Mouse (Mus musculus) brain, embryonic 18.5 days (tissue): ENCODE data around the gene Efcab2.

Source experiments
- DNase-seq: peaks from one replicate; pipeline ENCODE4 v3.0.0-alpha.2; 2012; ENCODE audit warnings: low read depth, low spot score

Efcab2 gene

GRCm38 (mm10) chr1:178405951-178406711, at the start of gene Efcab2:
TSS of gene Efcab2 (plus strand) at chr1:178406085.
- DNase-seq = peak; percentile 83

GRCm38 (mm10) chr1:178357776-178358710, 47.8 kb upstream of the Efcab2 start:
- no peak for DNase-seq

DNA sequence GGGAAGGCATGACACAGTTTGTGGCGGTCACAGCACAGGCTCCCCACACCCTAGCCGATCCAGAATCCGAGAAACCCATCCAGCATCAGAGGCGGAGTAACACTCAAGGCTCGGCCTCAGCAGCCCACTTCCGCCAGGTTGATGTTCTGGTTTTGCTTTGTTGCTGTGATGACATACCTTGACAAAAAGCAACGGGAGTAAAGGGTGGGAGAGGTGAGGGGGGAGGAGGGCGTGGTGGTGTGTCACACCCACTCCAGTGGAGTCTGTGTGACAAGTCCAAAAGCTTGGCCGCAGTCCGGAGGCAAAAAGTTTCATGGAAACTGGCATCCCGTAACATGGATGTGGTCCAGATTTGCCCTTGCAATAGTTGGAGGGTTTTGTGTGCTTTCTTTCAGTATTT, 45.6 kb upstream of the Efcab2 start:
- no peak for DNase-seq

DNA sequence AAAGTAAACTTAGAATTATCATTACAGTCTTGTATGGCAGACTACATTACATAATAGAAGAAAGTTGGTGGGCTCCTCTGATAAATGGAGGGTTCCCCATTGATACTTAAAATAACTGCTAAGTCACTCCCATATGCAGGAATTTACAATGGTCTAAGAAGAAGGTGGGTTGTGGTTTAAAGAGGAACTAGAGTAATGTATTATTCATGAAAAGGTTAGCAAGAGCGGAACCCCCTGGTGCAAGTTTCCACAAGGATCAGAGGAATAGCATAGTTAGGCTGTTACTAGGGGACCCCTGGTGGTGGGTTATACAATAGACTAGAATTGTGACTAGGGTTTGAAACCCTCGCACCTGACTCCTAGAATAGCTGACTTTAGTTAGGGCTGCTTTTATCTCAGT, 45.2 kb upstream of the Efcab2 start:
- no peak for DNase-seq

- DNase-seq = no peak
Observed at GRCm38 (mm10) chr1:178365171-178365570, 40.7 kb upstream of the Efcab2 start.

- DNase-seq = no peak
Observed at GRCm38 (mm10) chr1:178368121-178368520, 37.8 kb upstream of the Efcab2 start.

DNA sequence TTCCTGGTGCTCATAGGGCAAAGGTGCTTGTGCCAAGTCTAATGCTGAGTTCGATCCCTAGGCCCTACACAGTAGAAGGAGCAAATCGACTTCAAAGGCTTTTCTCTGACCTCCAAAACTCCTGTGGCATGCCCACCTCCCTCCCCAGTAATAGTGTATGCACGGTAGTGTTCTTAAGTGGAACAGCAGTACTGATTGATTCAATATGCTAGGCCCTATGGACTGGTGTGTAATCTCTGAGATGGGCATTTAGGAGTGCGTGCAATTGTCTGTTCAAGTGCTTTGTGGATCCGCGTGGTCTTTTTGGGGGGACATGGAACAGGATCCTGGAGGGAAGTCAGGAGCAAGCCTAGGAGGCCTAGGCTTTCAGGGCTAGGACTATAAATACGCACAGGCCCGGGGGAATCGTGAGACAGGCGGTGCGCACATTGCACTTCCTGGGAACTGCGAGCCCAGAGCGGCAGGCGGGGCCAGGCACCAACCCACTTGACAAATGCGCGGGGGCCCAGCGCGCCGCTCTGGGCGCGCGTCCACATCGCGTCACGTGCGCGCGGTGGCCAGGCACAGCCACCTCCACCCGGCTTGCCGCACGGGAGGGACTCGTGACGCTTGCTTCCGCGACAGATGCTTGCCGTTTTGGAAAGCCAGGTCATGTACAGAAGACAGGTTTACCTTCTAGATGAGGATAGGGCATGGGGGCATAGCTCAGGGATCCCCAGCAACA, 37.2 kb upstream of the Efcab2 start:
- peak; percentile 72 for DNase-seq

- no peak for DNase-seq
Observed at GRCm38 (mm10) chr1:178369272-178369651, 36.6 kb upstream of the Efcab2 start.

GRCm38 (mm10) chr1:178372681-178373080, 33.2 kb upstream of the Efcab2 start:
- DNase-seq = no peak

- DNase-seq = no peak
Observed at GRCm38 (mm10) chr1:178375381-178375780, 30.5 kb upstream of the Efcab2 start.

DNA sequence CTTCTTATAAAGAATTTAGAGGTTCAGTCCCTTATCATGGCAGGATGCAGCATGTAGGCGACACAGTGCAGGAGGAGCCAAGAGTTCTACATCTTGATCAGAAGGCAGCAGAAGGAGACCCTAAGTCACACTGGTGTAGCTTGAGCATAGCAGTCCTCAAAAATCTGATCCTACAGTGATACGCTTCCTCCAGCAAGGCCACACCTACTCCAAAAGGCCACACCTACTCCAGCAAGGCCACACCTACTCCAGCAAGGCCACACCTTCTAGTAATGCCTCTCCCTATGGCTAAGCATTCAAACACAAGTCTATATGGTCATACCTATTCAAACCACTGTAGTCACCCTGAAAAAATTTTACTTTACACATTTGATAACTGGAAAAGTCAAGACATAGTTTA, 29.8 kb upstream of the Efcab2 start:
- DNase-seq = no peak

DNA sequence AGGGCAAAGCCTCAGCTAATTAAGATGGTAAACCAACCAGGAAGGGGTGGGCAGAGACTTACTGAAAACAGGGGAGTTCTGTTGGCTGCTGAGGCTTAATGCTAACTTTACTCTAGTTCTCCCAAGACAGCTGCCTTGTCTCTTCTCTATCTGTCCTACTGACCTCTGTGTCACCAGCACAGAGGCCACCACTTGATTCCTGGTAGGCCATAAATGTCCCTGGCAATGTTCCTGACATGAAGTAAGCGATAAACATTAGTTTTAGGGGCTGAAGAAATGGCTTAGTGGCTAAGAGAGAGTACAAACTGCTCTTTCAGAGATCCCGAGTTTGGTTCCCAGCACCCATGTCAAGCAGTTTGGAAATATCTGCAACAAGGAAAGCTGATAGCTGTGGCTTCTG, 29.0 kb upstream of the Efcab2 start:
- no peak for DNase-seq

GRCm38 (mm10) chr1:178378115-178378514, 27.8 kb upstream of the Efcab2 start:
- no peak for DNase-seq

GRCm38 (mm10) chr1:178379224-178379623, 26.7 kb upstream of the Efcab2 start:
- no peak for DNase-seq

DNA sequence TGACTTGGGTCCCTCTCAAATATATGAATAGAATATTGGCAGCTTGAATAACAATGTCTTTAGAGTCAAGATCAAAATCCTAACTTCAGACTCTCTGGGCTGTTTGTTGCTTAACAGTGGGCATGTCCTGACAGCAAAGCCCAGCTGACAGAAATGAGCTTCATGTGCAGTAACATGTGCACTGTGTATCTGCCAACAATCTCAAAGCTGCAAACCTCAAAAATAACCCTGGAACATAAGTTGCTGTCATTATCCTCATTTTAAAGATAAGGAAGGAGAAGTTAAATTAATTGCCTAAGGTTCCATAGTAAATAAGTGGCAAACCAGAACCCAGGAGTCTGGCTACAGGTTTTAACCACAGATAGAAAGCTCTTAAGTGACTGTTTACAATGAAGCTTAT, 23.7 kb upstream of the Efcab2 start:
- DNase-seq = no peak

DNA sequence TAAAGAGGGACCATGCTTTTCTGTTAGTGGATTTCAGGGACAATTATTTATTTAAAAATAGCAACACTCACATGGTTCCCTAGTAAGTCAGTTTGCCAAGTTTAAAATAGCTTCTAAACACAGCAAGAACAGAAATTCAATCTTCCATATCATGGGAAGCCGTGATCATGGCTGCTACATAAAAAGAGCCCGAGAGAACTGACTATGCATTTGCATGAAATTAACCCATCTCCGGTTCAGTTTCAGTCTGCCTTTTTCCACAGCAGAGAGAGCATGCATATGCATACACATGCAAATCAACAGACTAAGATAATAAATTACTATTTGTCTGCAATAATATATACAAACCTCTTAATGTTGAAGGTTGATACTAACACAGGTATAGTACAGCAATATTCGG, 17.1 kb upstream of the Efcab2 start:
- no peak for DNase-seq

DNA sequence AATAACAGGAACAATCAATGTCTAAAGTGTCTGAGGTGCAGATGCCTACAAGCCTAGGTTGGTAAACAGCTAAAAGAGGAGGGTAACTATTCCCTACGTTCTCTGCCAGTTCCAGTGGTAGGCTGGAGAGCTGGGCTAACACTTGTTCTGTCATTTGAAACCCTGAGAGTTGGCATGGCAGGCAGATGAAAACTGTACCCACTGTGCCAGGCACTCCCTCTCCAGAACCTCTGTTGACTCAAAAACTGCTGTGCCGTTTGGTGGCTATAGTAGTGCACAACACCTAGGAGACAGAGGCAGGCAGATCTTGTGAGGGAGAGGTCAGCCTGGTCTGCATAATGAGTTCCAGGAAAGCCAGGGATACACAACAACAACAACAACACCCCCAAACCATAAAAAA, 16.5 kb upstream of the Efcab2 start:
- no peak for DNase-seq

DNA sequence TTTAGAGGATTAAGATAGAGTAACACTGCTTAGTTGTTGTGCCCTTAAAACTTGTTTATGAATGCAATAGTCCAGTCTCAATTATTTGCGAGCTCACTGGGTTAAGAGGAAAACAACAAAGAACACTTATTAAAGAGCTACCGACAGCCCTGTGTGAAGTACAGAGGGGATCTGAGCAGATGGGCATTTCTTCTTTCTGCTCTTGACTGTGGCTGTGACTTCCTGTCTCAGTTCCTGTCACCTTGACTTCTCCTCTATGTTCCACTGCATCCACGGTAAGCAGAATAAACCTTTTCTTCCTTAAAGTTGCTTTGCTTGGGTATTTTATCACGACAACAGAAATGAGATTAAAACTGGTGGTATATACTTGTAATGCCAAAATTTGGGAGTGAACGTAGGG, 12.9 kb upstream of the Efcab2 start:
- no peak for DNase-seq

- DNase-seq = no peak
Observed at GRCm38 (mm10) chr1:178395091-178395490, 10.8 kb upstream of the Efcab2 start.

DNA sequence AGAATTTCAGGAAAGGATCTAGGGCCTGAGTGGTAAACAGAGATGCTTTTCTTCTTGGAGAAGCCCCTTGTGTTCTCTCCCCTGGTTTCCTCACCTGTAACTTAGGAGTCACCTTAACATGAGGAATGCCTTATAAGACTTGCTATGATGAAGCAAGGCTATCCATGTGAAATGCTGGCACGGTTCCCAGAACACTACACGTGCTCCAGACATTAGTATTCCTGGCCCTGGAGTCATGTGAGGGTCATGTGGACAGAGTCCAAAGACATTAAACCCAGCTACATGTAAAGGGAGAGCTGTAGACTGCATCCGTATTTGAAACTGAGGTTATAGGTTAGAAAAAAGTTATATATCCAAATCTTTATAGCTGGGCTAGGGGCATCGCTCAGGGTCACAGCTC, 9.5 kb upstream of the Efcab2 start:
- no peak for DNase-seq

GRCm38 (mm10) chr1:178399879-178400278, 6.0 kb upstream of the Efcab2 start:
- DNase-seq = no peak

DNA sequence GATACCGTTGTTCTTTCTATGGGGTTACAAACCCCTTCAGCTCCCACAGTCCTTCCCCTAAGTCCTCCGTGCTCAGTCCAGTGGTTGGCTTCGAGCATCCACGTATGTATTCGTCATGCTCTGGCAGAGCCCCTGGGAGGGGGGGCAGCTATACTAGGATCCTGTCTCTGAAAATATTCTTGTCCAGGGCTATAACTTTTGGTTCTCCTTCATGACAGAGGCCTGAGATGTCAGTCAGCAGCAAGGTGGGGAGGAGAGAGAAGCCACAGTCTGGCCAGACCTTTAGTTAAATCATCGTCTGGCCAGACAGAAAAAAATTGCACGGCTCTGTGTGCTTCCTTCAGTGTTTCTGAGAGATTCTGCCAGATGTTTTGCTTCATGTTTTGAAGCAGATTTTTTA, 5.2 kb upstream of the Efcab2 start:
- no peak for DNase-seq
